Mouse (Mus musculus) heart, postnatal 0 days (tissue): ENCODE data around the gene R3hdm1. TPM values are rescaled to one million over a fixed set of nuclear protein-coding genes. Genes with fewer than 3 reads are reported as not detected.

Experiments used
- ATAC-seq: fragments of 200-750 bp; cut with Nextera tagmentation; 2 replicates; pipeline ENCODE4 v1.8.0; 2017; ENCODE audit warnings: low read depth, moderate number of reproducible peaks, moderate library complexity; ENCODE audit not compliant: insufficient read depth
- DNase-seq: peaks from one replicate; pipeline ENCODE4 v3.0.0-alpha.2; 2016; ENCODE audit warnings: low spot score
- H3K27ac ChIP-seq: fragments of 300-500 bp; sonication (generic); 2 replicates; pipeline ENCODE4 v1.5.1; 2014; ENCODE audit warnings: low read depth, mild to moderate bottlenecking
- H3K27me3 ChIP-seq: fragments of 300-500 bp; sonication (generic); 2 replicates; pipeline ENCODE4 v1.6.1; 2014; ENCODE audit warnings: low read length, mixed read lengths; ENCODE audit not compliant: control insufficient read depth, insufficient read depth
- H3K36me3 ChIP-seq: fragments of 300-500 bp; sonication (generic); replicated peaks from 2 replicates; pipeline ENCODE4 v1.6.1; 2014; ENCODE audit warnings: low read length, mixed read lengths; ENCODE audit not compliant: control insufficient read depth, insufficient read depth
- H3K4me1 ChIP-seq: fragments of 300-500 bp; sonication (generic); 2 replicates; pipeline ENCODE4 v1.6.1; 2014; ENCODE audit warnings: antibody characterized with exemption; ENCODE audit not compliant: control insufficient read depth, insufficient read depth
- H3K4me2 ChIP-seq: fragments of 300-500 bp; sonication (generic); 2 replicates; pipeline ENCODE4 v1.6.1; 2014; ENCODE audit warnings: low read depth, mild to moderate bottlenecking, low read length, moderate library complexity
- H3K4me3 ChIP-seq: fragments of 300-500 bp; sonication (generic); 2 replicates; pipeline ENCODE4 v1.5.1; 2014; ENCODE audit warnings: low read depth, low read length
- H3K9ac ChIP-seq: fragments of 300-500 bp; sonication (generic); replicated peaks from 2 replicates; pipeline ENCODE4 v1.6.1; 2014; ENCODE audit warnings: low read depth, low read length, mixed read lengths
- H3K9me3 ChIP-seq: fragments of 300-500 bp; sonication (generic); replicated peaks from 2 replicates; pipeline ENCODE4 v1.6.1; 2016; ENCODE audit warnings: low read length; ENCODE audit not compliant: control insufficient read depth
- CTCF ChIP-seq: IDR thresholded peaks from 2 replicates; pipeline ENCODE4 v1.5.1; 2016; ENCODE audit warnings: antibody characterized with exemption, control low read depth, low read depth
- EP300 ChIP-seq: IDR thresholded peaks from 2 replicates; pipeline ENCODE4 v1.6.1; 2016; ENCODE audit warnings: antibody characterized with exemption, low read depth
- WGBS: fragments of 180-500 bp; shearing (Covaris S2); extraction: QIAGEN DNeasy Blood & Tissue Kit; methylation state at CpG from one replicate; pipeline ENCODE4 v1.1.7; 2014; 5-methylcytosine and 5-hydroxymethylcytosine counted together
- polyA plus RNA-seq: library from polyadenylated mRNA; unstranded; fragments of >200 nt; fragmentation: Nextera tagmentation; extraction: Ambion mirVana; gene quantifications from 2 replicates; pipeline ENCODE4 v1.2.1, GENCODE M21; 2015
- total RNA-seq: library from RNA; depleted of rRNA; stranded (reverse); fragments of >200 nt; gene quantifications from 2 replicates; pipeline ENCODE4 v1.2.3, GENCODE M21; 2014; ENCODE audit warnings: low replicate concordance

R3hdm1 gene
- total and polyA plus RNA-seq, 2 experiments from 2014 or later = 34.9 to 44.4 TPM

DNA sequence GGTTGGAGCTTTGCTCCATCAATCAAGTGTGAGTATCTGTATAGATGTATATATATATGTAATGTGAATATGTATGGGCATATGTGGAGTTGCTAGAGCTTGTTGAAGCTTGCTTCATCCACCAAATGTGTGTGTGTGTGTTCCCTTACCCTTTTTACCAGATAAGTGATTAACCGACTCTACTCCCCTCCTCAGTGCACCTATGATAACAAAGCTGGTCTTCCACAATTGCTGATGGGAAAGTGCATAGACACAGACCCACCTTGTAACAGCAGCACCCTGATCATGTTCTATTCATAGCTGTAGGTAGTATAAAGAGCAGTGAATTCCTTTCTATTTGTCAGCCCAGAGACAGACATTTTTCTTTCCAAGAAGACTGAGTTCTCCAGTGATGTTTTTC, 40.9 kb upstream of the R3hdm1 start:
- Histone ChIP-seq H3K9me3 (no peaks in the 10 kb centered on the region), H3K27me3 (no peaks in the 10 kb centered on the region), H3K4me1 (no peaks in the 10 kb centered on the region), H3K36me3 (no peaks in the 10 kb centered on the region), H3K9ac (no peak overlapping the region), H3K27ac (no peak overlapping the region), H3K4me2 (no peak overlapping the region), H3K4me3 (no peak overlapping the region)
- no peak for DNase-seq
- WGBS = 74% methylated on average over 1 of the region's 1 CpGs
- no peak for TF ChIP-seq EP300
- TF ChIP-seq CTCF = no peak
- ATAC-seq = no peak

DNA sequence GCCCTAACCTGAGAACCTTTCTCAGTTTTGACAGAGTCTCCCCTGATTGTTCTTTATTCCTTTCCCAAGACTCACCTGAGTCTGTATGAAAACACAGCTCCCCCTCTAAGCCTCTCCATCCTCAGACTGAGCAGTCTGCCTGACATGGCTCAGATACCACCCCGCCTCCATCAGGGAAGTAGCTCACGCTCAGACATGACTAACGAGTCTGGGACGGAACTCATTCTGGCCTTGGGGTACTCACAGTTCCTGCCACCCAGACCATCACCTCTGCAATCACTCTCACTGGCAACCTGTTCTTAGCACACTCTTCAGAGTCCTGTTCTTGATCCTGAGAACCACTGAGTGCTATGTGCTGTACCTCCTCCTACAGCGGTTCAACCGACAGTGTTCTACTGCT, 38.4 kb upstream of the R3hdm1 start:
- Histone ChIP-seq H3K4me3 (no peak overlapping the region), H3K27me3 (no peaks in the 10 kb centered on the region), H3K27ac (no peak overlapping the region), H3K4me2 (no peak overlapping the region), H3K9ac (no peak overlapping the region), H3K9me3 (no peaks in the 10 kb centered on the region), H3K36me3 (no peaks in the 10 kb centered on the region), H3K4me1 (no peaks in the 10 kb centered on the region)
- no peak for TF ChIP-seq CTCF
- TF ChIP-seq EP300 = no peak
- DNase-seq (no peak), ATAC-seq (no peak)
- WGBS = 85% methylated on average over 6 of the region's 6 CpGs

DNA sequence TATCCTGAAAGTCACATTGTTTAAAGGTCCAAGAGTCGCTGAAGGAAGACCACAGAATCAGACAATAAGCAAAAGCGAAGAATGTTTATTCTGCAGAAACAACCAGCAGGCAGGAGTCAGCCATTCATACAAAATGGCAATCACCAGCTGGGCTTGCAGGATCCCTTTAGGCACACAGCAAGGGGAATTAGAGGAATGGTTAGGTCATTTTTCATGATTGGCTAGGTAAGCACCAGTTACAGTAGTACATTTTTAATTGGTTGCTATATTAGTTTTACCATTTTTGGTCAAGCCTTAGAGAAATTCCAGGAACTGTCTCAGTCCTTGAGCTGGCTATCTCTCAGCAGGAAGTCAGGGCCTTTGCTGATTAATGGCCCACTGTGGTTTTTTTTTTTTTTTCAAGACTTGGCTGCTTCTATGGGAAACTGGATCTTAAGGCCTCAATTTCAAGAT, 34.1 kb upstream of the R3hdm1 start:
- 68% methylated on average over 2 of the region's 2 CpGs for WGBS
- Histone ChIP-seq H3K27me3 (no peaks in the 10 kb centered on the region), H3K4me1 (no peaks in the 10 kb centered on the region), H3K36me3 (no peaks in the 10 kb centered on the region), H3K4me3 (no peak overlapping the region), H3K4me2 (no peak overlapping the region), H3K9ac (no peak overlapping the region), H3K27ac (no peak overlapping the region), H3K9me3 (no peaks in the 10 kb centered on the region)
- DNase-seq (peak; percentile 26), ATAC-seq (peak; percentile 24; the same call in 1 of the 2 replicates)
- TF ChIP-seq EP300 (no peak), CTCF (no peak)

DNA sequence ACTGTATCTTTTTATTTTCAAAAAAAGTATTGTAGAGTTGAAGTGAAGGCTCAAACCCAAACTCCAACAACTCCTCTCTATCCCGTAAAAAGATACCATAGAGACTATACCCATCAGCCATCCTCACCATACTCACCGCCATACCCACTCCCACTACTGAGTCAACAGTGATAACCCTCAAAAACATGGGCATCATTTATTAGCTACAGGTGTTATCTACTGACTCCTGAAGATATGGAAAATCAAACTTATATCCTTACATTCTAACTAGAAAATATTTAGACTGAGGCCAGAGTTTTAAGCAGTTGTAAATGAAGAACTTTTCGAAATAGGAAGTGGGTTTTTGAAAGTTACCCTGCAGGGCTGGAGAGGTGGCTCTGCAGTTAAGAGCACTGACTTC, 33.1 kb upstream of the R3hdm1 start:
- no peak overlapping the region for H3K27ac ChIP-seq
- no peak overlapping the region for H3K4me3 ChIP-seq
- no peak overlapping the region for H3K4me2 ChIP-seq
- WGBS = 91% methylated on average over 3 of the region's 3 CpGs
- no peak for TF ChIP-seq CTCF
- no peak for TF ChIP-seq EP300
- H3K36me3 ChIP-seq = no peaks in the 10 kb centered on the region
- no peak for DNase-seq
- no peak overlapping the region for H3K9ac ChIP-seq
- no peaks in the 10 kb centered on the region for H3K4me1 ChIP-seq
- no peak for ATAC-seq
- H3K9me3 ChIP-seq = no peaks in the 10 kb centered on the region
- no peaks in the 10 kb centered on the region for H3K27me3 ChIP-seq

DNA sequence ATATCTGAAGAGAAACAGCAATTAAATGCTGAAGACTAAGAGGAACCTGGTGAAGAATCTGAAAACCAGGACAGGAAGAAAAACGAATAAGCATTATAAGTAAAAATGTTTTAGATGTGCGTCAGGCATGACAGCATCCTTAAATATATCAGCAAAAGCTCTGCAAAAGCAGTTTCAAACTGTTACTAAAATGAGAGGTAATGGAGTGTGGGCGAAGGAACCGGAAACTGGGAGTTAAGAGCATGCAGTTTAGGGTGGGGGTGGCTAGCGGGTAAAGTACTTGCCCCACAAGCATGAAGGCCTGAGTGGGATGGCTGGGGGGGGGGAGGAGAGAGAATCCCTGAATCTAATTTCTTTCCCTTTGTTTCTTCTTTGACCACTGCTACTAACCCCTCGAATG, 30.1 kb upstream of the R3hdm1 start:
- Histone ChIP-seq H3K27ac (no peak overlapping the region), H3K9ac (no peak overlapping the region), H3K4me2 (no peak overlapping the region), H3K4me1 (no peaks in the 10 kb centered on the region), H3K9me3 (no peaks in the 10 kb centered on the region), H3K27me3 (no peaks in the 10 kb centered on the region), H3K36me3 (no peaks in the 10 kb centered on the region), H3K4me3 (no peak overlapping the region)
- ATAC-seq (no peak), DNase-seq (no peak)
- 91% methylated on average over 6 of the region's 6 CpGs for WGBS
- no peak for TF ChIP-seq EP300
- TF ChIP-seq CTCF = no peak

DNA sequence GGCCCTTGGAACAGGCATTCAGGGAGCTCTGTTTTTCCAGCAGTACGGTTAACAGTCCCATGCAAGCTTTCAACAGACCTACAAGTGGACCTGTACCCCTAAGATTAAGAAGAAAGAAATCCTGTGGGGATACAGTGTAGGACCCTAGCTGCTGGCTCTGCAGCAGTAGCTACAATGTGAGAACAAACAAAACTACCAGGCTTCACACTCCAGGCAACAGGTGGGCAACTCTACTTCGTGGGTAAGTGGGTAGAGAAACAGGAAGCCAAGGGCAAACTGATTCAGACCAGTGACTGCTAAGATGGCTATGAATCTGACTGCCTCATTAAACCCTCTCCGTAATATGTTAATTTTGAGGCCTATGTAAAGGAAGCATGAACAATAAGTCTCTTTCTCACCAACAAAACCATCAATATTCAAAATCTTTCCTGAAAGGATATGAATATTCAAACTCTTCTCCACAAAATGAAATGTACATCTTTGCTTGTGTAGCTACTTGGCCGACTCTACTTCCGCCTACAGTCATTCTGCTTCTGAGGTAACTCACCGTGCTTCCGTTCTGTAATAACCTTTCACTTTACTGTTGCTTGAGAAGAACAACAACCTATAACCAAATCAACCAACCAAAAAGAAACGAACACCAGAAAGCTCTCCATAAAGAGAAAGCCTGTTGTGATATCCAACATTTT, 26.2 kb upstream of the R3hdm1 start:
- DNase-seq (no peak), ATAC-seq (no peak)
- Histone ChIP-seq H3K27ac (no peak overlapping the region), H3K4me3 (no peak overlapping the region), H3K4me1 (peaks cover 11% of the 10 kb centered on the region; the same call in 1 of the 2 replicates), H3K27me3 (no peaks in the 10 kb centered on the region), H3K36me3 (no peaks in the 10 kb centered on the region), H3K9ac (no peak overlapping the region), H3K9me3 (no peaks in the 10 kb centered on the region), H3K4me2 (no peak overlapping the region)
- WGBS = 88% methylated on average over 8 of the region's 8 CpGs
- no peak for TF ChIP-seq EP300
- TF ChIP-seq CTCF = no peak
